In the genomic region with DNA sequence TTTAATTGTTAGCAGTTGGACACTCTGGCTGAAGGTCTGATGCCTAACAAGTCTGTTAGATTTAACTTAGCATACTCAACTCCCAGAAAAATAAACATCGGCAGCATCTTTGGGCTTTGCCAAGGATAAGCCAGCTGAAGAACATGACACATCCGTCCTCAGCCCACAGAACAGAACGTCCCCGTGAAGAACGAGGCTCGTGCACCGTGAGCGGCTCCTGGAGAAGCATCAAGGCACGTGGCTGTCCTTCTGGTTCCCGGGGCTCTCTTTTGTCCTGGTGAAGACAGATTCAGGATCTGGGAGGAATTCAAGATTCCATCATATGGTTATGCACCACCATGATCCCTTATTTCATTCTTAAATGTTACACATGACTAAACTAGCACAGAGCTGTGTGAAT, we compare ENCODE assay signal across 11 mouse cellular contexts.
DNase-seq lines count a peak whose midpoint lies in the region; ATAC-seq lines count a peak whose summit lies in the region.
"Had no signal": no experiment of that assay in that cellular context is flagged by ENCODE, and none has a peak within 500 bp of the region (broad histone marks: within the 10 kb centered on the region; RNA-seq: fewer than 3 reads in every experiment).

No protein-coding gene starts in this region.

- no peak overlapping the region for H3K4me3 ChIP-seq in midbrain, embryonic 15.5 days
- H3K4me3 ChIP-seq in midbrain, embryonic 10.5 days: no peak overlapping the region
- H3K4me3 ChIP-seq: heart, embryonic 15.5 days had no signal

- no peaks in the 10 kb centered on the region for H3K4me1 ChIP-seq in midbrain, embryonic 15.5 days
- H3K4me1 ChIP-seq in midbrain, embryonic 10.5 days: peaks cover 5% of the 10 kb centered on the region; the same call in 1 of the 2 replicates

- 86% methylated on average over 10 of the region's 10 CpGs for WGBS in midbrain, embryonic 15.5 days
- WGBS in midbrain, embryonic 10.5 days: 94% methylated on average over 10 of the region's 10 CpGs

- DNase-seq in layer of hippocampus, adult 11-12 months (ENCODE audit: low spot score): peak; percentile 70
- no peak for DNase-seq in layer of hippocampus, postnatal 25 days (ENCODE audit: extremely low spot score in 1 of 2, low spot score in 1 of 2)
- peak; percentile 69 to 81 for DNase-seq in frontal cortex, adult 2 months (ENCODE audit: extremely low spot score in 1 of 2, low spot score in 1 of 2)
- peak; percentile 79 for DNase-seq in layer of hippocampus, adult 9-11 months
- peak; percentile 19 for DNase-seq in lung, postnatal 25 days (ENCODE audit: low spot score)
- DNase-seq in midbrain, embryonic 10.5 days (ENCODE audit: low spot score): no peak
- no peak for DNase-seq in spleen, postnatal 36 days (ENCODE audit: low spot score in 2 of 2)

- no peak for ATAC-seq in midbrain, embryonic 15.5 days (replicated peaks)
- ATAC-seq: hindbrain, embryonic 16.5 days; Patski had no signal

- H3K9me3 ChIP-seq in midbrain, embryonic 15.5 days: no peaks in the 10 kb centered on the region
- no peaks in the 10 kb centered on the region for H3K9me3 ChIP-seq in midbrain, embryonic 10.5 days (replicated peaks)
- H3K9me3 ChIP-seq: heart, embryonic 15.5 days had no signal

- H3K27me3 ChIP-seq in midbrain, embryonic 15.5 days (replicated peaks): no peaks in the 10 kb centered on the region
- no peaks in the 10 kb centered on the region for H3K27me3 ChIP-seq in midbrain, embryonic 10.5 days (ENCODE audit: low read depth, poor library complexity, severe bottlenecking)
- H3K27me3 ChIP-seq: heart, embryonic 15.5 days; Patski had no signal

- H3K27ac ChIP-seq in midbrain, embryonic 15.5 days: no peak overlapping the region
- H3K27ac ChIP-seq in midbrain, embryonic 10.5 days (replicated peaks): no peak overlapping the region
- H3K27ac ChIP-seq: heart, embryonic 15.5 days had no signal

- 0 out of 2 replicates have a peak, but pooled peaks cover 5% of the 10 kb centered on the region for H3K36me3 ChIP-seq in midbrain, embryonic 15.5 days (replicated peaks)
- H3K36me3 ChIP-seq in midbrain, embryonic 10.5 days: 0 out of 2 replicates have a peak, but pooled peaks cover 3% of the 10 kb centered on the region
- H3K36me3 ChIP-seq: heart, embryonic 15.5 days had no signal

- H3K4me2 ChIP-seq in midbrain, embryonic 15.5 days: no peak overlapping the region
- H3K4me2 ChIP-seq: heart, embryonic 15.5 days had no signal

- H3K9ac ChIP-seq in midbrain, embryonic 15.5 days: no peak overlapping the region
- H3K9ac ChIP-seq: heart, embryonic 15.5 days had no signal

Comparison
In these comparisons a context has a peak if more than half of its experiments do, and no peak if none do; other contexts are left out.
1. DNase-seq: peak in layer of hippocampus, adult 11-12 months (single experiment), frontal cortex, adult 2 months (2 of 2), layer of hippocampus, adult 9-11 months (single experiment) and lung, postnatal 25 days (single experiment); none in layer of hippocampus, postnatal 25 days (0 of 2), midbrain, embryonic 10.5 days (single experiment) and spleen, postnatal 36 days (0 of 2).